Mouse (Mus musculus) gastrocnemius, postnatal 14 days (tissue): ENCODE measurements at regions not wholly inside any gene's neighbourhood (a gene's known extent, or its start where the extent isn't known, plus 50 kb on each side); places are given as distances from the start of the nearest gene placed in this dataset.
"Not testable (repeated sequence)": the region's sequence is repeated elsewhere in the genome, so short reads cannot be mapped to it uniquely, and the experiment has no call there.

Experiments used
- DNase-seq: peaks from one replicate; pipeline ENCODE4 v3.0.0; 2021; ENCODE audit warnings: mixed read lengths
- intact Hi-C: fragments of 180-260 bp; cut with DNase I; formaldehyde crosslinking; loops from one replicate; pipeline ENCODE4 v1.15.1; 2025; ENCODE audit warnings: low total_unique reads

DNA sequence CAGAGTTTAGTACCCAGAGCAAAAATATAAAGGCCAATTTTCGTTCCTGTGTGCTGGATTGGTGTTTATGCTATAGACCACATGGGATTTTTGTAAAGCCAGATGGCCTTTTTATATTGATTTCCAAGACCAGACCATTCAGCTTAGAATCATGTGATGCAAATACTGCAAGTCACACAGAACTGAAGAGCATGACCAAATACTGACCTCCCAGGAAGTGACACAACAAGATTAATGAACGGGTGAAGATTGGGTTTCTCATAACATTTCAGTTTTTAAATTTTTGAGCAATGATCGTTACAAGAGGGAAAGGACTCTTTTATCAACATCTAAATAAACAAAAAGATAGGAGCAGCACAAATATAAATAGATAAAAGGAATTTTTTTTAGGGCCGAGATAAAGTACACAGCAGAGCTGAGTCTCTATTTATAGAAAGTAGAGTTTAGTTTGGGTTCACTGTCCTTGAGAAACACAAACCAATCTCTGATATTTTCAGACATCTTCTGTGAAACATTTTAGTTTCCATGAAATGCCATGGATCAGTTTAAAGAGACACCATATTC lies 105.7 kb upstream of the Tars start:
- no peak for DNase-seq
- intact Hi-C loops, result no loop called here

DNA sequence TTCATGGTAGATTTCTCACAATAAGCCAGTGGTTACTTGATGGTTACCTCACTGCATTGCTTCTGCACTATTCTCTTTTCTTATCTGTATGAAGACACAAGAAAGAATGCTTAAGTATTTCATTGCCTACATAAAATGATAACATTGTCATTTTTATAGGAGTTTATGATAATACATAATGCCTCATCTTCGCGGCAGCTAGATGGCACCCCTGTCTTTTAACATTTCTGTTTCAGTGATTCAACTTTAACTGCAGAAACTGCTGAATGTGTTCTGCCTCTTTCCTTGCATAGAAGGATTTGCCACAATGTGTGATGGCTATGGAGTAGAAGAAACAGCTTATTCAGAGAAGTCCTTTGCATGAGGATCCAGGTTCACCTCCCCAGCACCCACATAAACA lies 97.0 kb upstream of the Tars start:
- DNase-seq, result no peak
- intact Hi-C loops, result no loop called here

DNA sequence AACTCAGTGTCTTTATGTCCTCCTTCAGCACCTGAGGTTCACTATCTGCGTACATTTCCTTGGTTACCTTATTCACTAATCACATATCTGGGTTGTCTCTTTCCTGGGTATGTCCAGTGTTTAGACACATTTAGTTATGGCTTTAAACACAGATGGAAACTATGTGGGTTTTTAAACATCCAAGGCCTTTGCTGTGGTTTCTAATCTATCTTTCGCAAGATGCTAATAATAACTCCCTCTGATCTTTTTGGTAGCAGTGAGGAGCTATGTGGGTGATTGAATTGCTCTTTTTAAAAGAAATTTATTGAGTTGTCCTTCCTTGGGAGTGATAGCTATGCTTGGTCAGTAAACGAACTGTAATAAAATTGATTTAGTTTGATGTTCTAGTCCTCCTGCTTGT lies 89.7 kb upstream of the Tars start:
- no peak for DNase-seq
- intact Hi-C loops, result no loop called here

DNA sequence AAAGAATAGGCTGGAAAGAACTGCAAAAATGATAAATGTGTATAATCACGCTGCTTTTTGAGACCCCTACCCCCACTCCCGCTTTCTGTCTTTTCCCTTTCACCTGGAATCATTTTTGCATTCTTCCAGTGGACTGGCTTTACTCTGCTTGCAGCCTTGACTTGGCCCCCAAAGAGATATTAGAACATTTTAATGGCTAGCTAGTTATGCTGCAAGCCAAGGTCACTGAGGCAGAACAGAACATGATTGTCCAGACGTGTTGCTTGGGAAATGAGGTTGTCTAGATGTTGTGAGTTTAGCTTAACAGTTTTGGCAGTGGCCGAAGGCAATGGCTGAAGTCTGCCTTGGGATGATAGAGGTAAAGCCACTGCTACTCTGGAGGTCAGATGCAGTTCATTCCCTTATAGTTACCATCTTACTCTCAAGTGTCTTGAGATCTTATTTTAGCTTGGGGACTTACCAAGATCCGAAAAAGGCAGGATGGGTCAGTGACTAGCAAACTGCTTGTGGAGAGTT lies 87.9 kb upstream of the Tars start:
- intact Hi-C loops, result no loop called here
- no peak for DNase-seq

DNA sequence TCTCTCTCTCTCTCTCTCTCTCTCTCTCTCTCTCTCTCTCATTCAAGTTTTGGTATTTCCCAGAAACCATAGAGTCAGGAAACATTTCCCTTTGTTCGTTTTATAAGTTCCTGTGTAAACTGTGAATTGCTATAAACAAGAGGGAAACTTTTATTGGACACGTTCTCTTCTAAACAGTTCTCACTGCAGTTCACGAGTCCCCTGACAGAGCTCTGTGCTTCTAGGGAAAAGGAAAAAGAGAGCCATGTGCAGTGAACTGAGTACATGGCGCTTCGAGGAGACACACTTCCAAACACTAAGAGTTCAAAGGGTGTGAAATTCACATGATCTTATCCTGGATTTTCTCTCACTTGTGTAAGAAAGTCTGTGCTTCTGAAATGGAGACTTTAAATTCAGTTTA lies 84.5 kb upstream of the Tars start:
- intact Hi-C loops, result no loop called here

DNA sequence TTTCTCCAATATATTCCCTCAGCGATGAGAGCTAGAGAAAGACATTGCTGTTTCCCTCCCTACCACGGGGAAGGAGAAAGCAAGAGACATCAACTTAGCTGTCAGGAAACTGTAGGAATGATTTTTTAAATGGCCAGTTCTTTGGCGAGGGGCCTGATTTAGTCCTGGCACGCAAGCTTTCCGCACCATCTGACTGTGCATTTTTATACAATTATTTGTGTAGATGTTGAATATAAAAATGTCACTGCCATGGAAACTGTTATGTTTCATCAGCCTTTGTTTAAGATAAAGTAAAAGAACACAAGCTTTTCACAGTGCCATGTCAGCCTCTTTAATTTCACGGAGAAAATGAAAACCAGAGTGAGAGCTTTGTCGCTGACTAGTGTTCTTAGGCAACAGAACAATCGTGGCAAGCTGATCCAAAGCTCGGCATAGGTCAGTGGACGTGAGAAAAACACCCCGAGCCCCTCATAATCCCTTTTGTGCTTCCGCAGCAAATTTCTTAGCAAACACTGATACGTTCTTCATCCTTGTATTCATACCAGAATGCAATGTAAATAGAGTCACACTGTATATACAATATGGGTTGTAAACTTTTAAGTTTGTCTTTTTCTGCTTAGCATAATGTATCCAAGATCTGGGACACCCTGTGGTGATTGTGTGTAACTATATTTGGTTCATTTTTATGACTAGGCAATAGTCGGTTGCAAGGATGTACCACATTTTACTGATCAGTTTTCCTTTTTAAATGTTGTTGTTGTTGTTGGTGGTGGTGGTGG lies 79.9 kb upstream of the Tars start:
- DNase-seq, result no peak
- intact Hi-C loops, result no loop called here

More for the DNA sequence above, 84.5 kb upstream of the Tars start:
- DNase-seq, result no peak

DNA sequence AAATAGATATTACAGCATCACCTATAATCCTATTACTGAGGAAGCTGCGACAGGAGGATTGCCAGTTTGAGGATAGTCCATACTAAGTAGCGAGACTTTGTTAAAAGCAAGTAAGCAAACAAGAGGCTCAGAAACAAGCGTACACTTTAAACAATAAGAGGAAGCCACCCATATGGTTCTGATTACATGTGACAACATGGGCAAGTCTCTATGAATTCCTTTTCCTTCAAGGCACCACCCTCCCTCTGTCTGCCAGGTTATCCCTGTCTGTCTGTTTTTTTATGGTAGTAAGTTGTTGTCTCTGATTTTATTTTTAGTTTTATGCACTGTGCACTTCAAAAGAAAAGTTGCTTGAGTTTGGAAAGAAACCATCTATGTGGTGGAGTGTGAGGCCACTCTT lies 76.8 kb upstream of the Tars start:
- no peak for DNase-seq
- intact Hi-C loops, result no loop called here

DNA sequence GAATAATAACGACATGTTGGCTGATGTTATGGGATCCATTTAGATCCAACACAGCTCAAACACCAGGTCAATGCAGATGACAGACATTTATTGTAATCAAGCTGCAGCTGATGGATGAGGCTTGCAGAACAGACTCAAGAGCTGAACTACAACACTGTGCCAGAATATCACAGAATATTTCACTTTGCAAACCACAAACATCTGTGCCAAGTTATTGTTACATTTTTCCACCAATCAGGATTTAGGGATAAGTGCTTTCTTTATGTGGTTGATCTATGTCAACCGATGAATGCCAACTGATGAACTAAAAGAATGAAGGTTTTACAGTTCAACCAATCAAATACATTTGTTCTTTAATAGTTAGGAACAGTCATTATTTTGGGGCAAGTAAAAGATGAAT lies 63.9 kb upstream of the Tars start:
- DNase-seq, result no peak
- intact Hi-C loops, result no loop called here

DNA sequence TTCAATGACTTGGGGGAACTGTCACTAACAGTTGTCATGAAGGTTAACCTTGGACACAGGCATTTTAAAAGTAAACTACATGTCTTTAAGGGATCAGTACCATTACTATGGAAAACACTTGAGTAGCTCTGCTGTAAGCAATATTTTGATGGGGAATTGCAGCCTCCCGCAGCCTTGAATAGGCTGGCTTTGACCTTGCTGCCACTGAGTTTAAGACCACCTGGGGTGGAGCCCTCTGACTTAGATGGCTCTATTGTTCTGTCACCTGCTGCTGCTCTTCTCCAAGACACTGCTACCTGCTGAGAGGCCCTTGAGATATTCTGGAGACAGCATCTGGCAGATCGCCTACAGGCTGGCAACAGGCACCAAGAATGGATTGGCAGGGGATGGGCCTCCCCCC lies 62.1 kb upstream of the Tars start:
- DNase-seq, intact Hi-C loops: not testable (repeated sequence)

DNA sequence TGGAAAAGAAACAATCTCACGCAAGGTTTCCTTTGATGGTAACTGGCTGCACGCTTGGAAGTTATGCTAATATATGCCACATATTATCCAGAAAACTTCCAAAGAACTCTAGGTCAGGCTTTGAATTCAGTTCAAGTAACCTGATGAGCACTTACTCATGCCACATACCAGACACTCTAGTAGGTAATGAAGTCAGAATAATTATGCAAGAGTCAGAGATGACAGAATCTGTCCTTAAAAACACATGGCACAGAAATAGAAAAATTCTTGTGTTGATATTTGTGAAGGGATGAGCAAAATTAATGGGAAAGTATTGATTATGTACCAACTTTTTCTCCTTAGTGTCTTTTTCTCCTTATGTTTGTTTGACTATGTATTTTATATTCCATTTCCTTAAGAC lies 59.8 kb upstream of the Tars start:
- no peak for DNase-seq
- intact Hi-C loops, result no loop called here

DNA sequence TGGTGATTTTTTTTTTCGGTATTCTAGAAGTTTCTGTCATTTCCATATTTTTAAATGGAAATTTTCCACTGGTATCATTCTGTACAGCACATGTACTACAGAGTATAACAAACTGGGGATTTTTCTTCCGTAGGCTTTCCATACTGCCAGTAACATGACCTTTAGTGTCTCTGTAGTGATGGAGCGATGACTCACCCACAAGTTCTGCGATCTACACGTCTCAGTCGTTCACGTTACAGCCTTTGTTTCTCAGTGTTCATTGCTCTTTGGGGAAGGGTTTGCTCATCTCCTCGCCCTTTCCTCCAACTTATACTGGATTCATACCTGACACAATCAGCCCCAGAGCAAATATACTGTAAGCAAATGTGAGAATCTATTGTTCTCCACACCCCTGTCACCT lies 57.8 kb upstream of the Tars start:
- intact Hi-C loops, result no loop called here
- DNase-seq, result no peak

DNA sequence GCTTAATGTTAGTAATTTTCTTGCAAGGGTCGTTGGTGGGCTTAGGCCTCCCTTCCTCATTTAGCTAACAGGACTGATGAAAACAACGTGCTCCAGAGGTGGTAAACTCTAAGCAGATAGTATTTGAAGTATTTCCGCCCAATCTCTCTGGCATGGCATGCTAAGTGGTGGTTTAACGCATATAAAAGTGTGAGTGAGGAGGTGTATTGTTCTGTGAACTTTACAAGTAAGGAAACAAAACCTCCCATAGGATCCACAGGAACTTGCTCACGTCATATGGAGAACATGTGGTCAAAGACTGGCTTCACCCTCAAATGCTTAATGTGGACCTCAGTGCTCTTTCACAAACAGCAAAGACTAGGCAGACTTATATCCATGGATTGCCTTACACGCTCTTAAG lies 56.5 kb upstream of the Tars start:
- DNase-seq, result no peak
- intact Hi-C loops, result no loop called here

DNA sequence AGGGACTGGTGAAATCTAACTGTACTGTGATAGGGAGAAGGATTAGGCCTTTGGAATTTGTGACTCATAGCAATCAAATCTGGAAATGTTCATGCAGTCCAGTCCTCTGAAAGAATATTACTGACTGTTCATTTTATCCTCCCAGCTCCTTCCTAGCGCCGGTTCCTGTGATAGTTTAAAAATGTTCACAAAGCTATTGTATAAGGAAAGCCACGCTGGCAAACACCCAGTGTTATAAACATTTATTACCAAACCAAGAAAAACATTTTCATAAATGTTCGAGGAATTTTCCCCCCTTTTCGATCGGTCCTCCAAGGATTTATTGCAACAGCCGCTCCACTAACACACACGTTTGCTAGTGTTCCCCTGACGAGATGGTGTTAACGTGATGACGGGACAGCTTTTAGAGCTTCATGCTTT lies 55.9 kb upstream of the Tars start:
- no peak for DNase-seq
- intact Hi-C loops, result no loop called here

DNA sequence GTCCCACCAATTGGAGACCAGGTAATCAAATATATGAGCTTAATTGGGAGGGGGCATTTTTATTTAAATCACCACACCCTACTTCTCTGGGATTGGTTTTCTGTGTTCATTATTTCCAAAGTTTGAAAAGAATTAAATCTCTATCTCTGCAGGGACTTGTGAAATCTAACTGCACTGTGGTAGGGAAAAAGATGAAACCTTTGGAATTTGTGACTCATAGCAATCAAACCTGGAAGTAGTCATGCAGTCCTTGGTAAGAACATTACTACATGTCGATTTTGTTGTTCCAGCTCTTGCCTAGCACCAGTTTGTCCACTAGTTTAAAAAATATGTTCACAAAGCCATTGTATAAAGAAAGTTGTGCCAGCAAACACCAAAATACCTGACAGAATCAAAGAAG lies 54.5 kb upstream of the Tars start:
- DNase-seq, result no peak
- intact Hi-C loops, result no loop called here

DNA sequence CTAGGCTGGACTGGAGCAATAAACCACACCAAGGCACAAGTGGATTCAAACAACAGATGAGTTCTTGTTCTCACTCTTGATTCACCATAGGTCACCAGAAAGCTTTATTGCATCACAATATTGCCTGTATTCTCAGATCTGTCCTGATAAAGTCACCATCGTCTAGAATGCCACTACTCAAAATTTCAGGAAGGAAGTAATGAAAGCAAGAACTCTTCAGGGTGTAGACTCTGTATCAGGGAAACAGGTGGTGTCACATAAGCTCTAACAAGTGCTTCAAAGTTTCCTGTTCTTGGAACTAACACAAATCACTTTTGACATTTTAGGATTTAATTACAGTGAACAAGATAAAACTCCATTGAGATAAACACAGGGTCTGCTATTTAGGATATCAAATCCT lies 52.2 kb upstream of the Tars start:
- DNase-seq, result no peak
- intact Hi-C loops, result no loop called here
